Mouse (Mus musculus) liver, adult 2 months (tissue): ENCODE data around the gene Sin3a. TPM values are rescaled to one million over a fixed set of nuclear protein-coding genes. Genes with fewer than 3 reads are reported as not detected.

Experiments
- DNase-seq: peaks from one replicate; pipeline ENCODE4 v3.0.0-alpha.2; 2011; ENCODE audit warnings: low read depth, low spot score; ENCODE audit errors: extremely low read depth
- H3K27ac ChIP-seq: fragments of 200-500 bp; replicated peaks from 2 replicates; pipeline ENCODE4 v1.5.1; 2012; ENCODE audit warnings: low read depth, mild to moderate bottlenecking, control low read depth, inconsistent platforms, low read length; ENCODE audit not compliant: insufficient read depth
- H3K27me3 ChIP-seq: fragments of 200-500 bp; 2 replicates; pipeline ENCODE4 v1.6.1; 2012; ENCODE audit warnings: mild to moderate bottlenecking, moderate library complexity, low read length, inconsistent platforms; ENCODE audit not compliant: control insufficient read depth, insufficient read depth
- H3K36me3 ChIP-seq: fragments of 200-500 bp; 2 replicates; pipeline ENCODE4 v1.6.1; 2012; ENCODE audit warnings: low read length, inconsistent platforms; ENCODE audit not compliant: control insufficient read depth, insufficient read depth
- H3K4me1 ChIP-seq: fragments of 200-500 bp; 2 replicates; pipeline ENCODE4 v1.6.1; 2011; ENCODE audit warnings: low read length; ENCODE audit not compliant: control insufficient read depth, insufficient read depth
- H3K4me3 ChIP-seq: fragments of 200-500 bp; 2 replicates; pipeline ENCODE4 v1.5.1; 2011; ENCODE audit warnings: low read depth, mild to moderate bottlenecking, control low read depth, low read length, moderate library complexity; ENCODE audit not compliant: insufficient read depth
- H3K79me2 ChIP-seq: fragments of 200-500 bp; 2 replicates; pipeline ENCODE4 v1.6.1; 2012; ENCODE audit warnings: inconsistent platforms, mild to moderate bottlenecking, low read length, moderate library complexity; ENCODE audit not compliant: control insufficient read depth, insufficient read depth
- H3K9ac ChIP-seq: fragments of 200-500 bp; 2 replicates; pipeline ENCODE4 v1.6.1; 2012; ENCODE audit warnings: low read depth, mild to moderate bottlenecking, control low read depth, inconsistent platforms, low read length
- CTCF ChIP-seq: fragments of 200-500 bp; IDR thresholded peaks from 2 replicates; pipeline ENCODE4 v1.5.1; 2011; ENCODE audit warnings: low read depth, low read length, control low read depth
- POLR2A ChIP-seq: fragments of 200-500 bp; IDR thresholded peaks from 2 replicates; pipeline ENCODE4 v1.6.1; 2011; ENCODE audit warnings: low read length, control low read depth; ENCODE audit not compliant: insufficient read depth; ENCODE audit errors: extremely low read depth
- WGBS: fragments of 180-500 bp; shearing (Covaris S2); methylation state at CpG from one replicate; pipeline ENCODE4 v1.1.7; 2018; 5-methylcytosine and 5-hydroxymethylcytosine counted together
- polyA plus RNA-seq: library from polyadenylated mRNA; depleted of rRNA; stranded (reverse); fragments of >200 nt; gene quantifications from 2 replicates; pipeline ENCODE4 v1.2.3, GENCODE M21; 2012; rRNA removed
- total RNA-seq: library from RNA; depleted of rRNA; stranded (reverse); fragments of >200 nt; gene quantifications from 2 replicates; pipeline ENCODE4 v1.2.3, GENCODE M21; 2014; rRNA removed

The Sin3a gene
- total RNA-seq, result 15.1 and 17.9 TPM in 2 replicates
- 34.6 and 35.9 TPM in 2 replicates for polyA plus RNA-seq

- Histone ChIP-seq H3K79me2 (peaks cover 15% of the 10 kb centered on the region; the same call in 1 of the 2 replicates), H3K9ac (peak within 1 kb of the TSS; percentile 87), H3K4me1 (peaks cover 26% of the 10 kb centered on the region), H3K27me3 (no peaks in the 10 kb centered on the region), H3K27ac (peak within 1 kb of the TSS; percentile 91), H3K36me3 (no peaks in the 10 kb centered on the region), H3K4me3 (peak within 1 kb of the TSS; percentile 82)
- DNase-seq, result peak; percentile 91
- WGBS, result under 1% methylated on average over 34 of the region's 34 CpGs
- TF ChIP-seq POLR2A (no peak), CTCF (no peak)
These were observed at the start of gene Sin3a for GRCm38 (mm10) chr9:57071801-57072351. Gene Sin3a (plus strand): TSS chr9:57072040.

GRCm38 (mm10) chr9:57031756-57032155 is 40.1 kb upstream of the Sin3a start:
- Histone ChIP-seq H3K4me1 (no peaks in the 10 kb centered on the region), H3K4me3 (no peak overlapping the region), H3K36me3 (peaks cover 29% of the 10 kb centered on the region), H3K79me2 (no peaks in the 10 kb centered on the region), H3K9ac (no peak overlapping the region), H3K27ac (no peak overlapping the region), H3K27me3 (no peaks in the 10 kb centered on the region)
- no peak for DNase-seq
- TF ChIP-seq POLR2A (no peak), CTCF (no peak)
- WGBS, result 84% methylated on average over 1 of the region's 1 CpGs

- Histone ChIP-seq H3K4me3 (no peak overlapping the region), H3K79me2 (peaks cover 12% of the 10 kb centered on the region; the same call in 1 of the 2 replicates), H3K9ac (no peak overlapping the region), H3K4me1 (peaks cover 4% of the 10 kb centered on the region; the same call in 1 of the 2 replicates), H3K36me3 (peaks cover 38% of the 10 kb centered on the region), H3K27me3 (no peaks in the 10 kb centered on the region), H3K27ac (no peak overlapping the region)
- WGBS, result 63% methylated on average over 1 of the region's 1 CpGs
- peak; percentile 66 for DNase-seq
- TF ChIP-seq POLR2A (no peak), CTCF (0 out of 2 replicates have a peak, but pooled peaks have one; percentile 31)
These were observed 15.6 kb upstream of the Sin3a start for GRCm38 (mm10) chr9:57056237-57056636.

DNA sequence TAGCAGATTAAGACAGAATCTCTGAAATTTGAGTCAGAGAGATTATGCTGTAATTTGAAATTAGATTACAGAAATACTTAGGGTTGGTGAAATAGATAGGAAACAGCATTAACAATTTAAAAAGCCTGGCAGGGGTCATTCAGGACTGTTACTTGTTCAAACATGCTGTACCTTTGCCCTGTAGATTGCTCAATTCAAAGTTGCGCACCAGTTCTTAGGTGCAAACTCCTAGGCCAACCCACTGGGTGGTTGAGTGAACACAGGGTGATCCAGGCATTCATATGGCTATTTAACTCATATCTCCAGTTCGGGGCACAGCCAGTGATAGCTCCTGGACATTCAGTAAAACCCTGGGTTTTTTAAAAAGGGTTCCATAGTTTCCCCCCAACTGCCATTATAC is 7.7 kb upstream of the Sin3a start:
- peaks cover 25% of the 10 kb centered on the region; the same call in 1 of the 2 replicates for H3K79me2 ChIP-seq
- no peaks in the 10 kb centered on the region for H3K27me3 ChIP-seq
- WGBS, result 23% methylated on average over 2 of the region's 2 CpGs
- TF ChIP-seq CTCF (no peak), POLR2A (no peak)
- H3K4me1 ChIP-seq, result peaks cover 41% of the 10 kb centered on the region
- H3K27ac ChIP-seq, result peak overlapping the region; percentile 88
- peak; percentile 99 for DNase-seq
- H3K36me3 ChIP-seq, result peaks cover 22% of the 10 kb centered on the region
- no peak overlapping the region for H3K4me3 ChIP-seq
- no peak overlapping the region for H3K9ac ChIP-seq

GRCm38 (mm10) chr9:57068266-57068665 is 3.6 kb upstream of the Sin3a start:
- Histone ChIP-seq H3K4me1 (peaks cover 41% of the 10 kb centered on the region), H3K4me3 (peak overlapping the region; percentile 27; the same call in 1 of the 2 replicates), H3K36me3 (peaks cover 9% of the 10 kb centered on the region), H3K27me3 (no peaks in the 10 kb centered on the region), H3K9ac (peak overlapping the region; percentile 79), H3K27ac (peak overlapping the region; percentile 98), H3K79me2 (peaks cover 28% of the 10 kb centered on the region; the same call in 1 of the 2 replicates)
- peak; percentile 90 for DNase-seq
- WGBS, result 15% methylated on average over 3 of the region's 3 CpGs
- TF ChIP-seq CTCF (no peak), POLR2A (no peak)

DNA sequence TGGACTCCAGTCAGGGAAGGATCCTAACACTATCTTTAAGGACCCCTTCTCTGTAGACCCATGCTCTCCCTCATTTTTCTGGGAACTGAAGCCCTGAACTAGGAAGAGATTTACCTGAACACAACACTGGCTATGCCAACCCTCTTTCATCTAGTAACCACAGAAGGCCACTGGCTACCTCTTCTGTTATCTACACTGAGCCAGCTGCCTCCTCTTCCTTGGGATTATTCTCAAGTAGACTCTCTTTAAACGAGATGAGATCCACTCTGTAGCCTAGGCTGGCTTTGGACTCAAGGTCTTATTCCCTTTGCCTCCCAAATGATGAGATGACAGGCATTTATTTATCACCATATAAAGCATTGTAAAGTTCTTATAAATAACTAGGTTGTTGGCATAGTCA is 1.6 kb upstream of the Sin3a start:
- no peak for DNase-seq
- H3K9ac ChIP-seq, result peak overlapping the region; percentile 64
- 8% methylated on average over 1 of the region's 1 CpGs for WGBS
- H3K27me3 ChIP-seq, result no peaks in the 10 kb centered on the region
- H3K4me1 ChIP-seq, result peaks cover 39% of the 10 kb centered on the region
- no peaks in the 10 kb centered on the region for H3K36me3 ChIP-seq
- no peak for TF ChIP-seq CTCF
- TF ChIP-seq POLR2A, result no peak
- peak overlapping the region; percentile 91 for H3K27ac ChIP-seq
- peak overlapping the region; percentile 82 for H3K4me3 ChIP-seq
- H3K79me2 ChIP-seq, result peaks cover 24% of the 10 kb centered on the region; the same call in 1 of the 2 replicates
